Mouse (Mus musculus): ENCODE results near the gene Sgcd.

GRCm38 (mm10) chr11:47460149-47460548, 528.6 kb downstream of the Sgcd start:
- TF ChIP-seq EP300 (optimal IDR thresholded peaks at IDR 0.05) (no peak), CTCF (IDR thresholded peaks at IDR 0.05; ENCODE audit: low read depth) (no peak)
